Mouse (Mus musculus) activated CD4-positive, CD25-positive, alpha-beta regulatory T cell, adult 4 months (primary cell): Measurements from ENCODE around the gene Scaper. TPM values are rescaled to one million over a fixed set of nuclear protein-coding genes. Genes with fewer than 3 reads are reported as not detected.

ENCODE experiments used
- ATAC-seq: one replicate; pipeline ENCODE4 v1.8.0; 2017
- polyA plus RNA-seq, 2 experiments: library from polyadenylated mRNA; unstranded; fragments of 100-300 nt; shearing (Covaris generic); gene quantifications; one replicate each; pipeline ENCODE4 v1.2.1; 2017

Scaper gene
- polyA plus RNA-seq, 2 experiments from 2014 or later = 20.1 to 25.2 TPM

DNA sequence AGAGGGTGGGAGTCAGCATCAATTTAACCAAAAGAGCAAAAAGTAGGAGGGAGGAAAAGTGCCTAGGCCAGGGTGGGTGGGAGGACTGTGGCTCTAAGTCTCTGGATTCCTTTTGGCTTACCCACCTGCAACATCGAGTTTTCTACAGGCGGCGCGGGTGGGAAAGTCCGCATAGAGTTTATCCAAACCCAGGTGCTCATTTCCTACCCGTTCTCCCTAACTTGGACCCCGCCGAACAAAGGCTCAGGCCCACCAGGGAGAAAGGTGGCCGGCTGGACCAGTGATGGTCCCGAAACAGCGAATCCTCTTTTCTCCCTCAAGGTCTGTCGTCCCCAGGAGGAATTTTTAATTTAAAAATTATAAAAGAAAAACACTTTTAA is 397.5 kb downstream of the Scaper start:
- ATAC-seq = no peak

DNA sequence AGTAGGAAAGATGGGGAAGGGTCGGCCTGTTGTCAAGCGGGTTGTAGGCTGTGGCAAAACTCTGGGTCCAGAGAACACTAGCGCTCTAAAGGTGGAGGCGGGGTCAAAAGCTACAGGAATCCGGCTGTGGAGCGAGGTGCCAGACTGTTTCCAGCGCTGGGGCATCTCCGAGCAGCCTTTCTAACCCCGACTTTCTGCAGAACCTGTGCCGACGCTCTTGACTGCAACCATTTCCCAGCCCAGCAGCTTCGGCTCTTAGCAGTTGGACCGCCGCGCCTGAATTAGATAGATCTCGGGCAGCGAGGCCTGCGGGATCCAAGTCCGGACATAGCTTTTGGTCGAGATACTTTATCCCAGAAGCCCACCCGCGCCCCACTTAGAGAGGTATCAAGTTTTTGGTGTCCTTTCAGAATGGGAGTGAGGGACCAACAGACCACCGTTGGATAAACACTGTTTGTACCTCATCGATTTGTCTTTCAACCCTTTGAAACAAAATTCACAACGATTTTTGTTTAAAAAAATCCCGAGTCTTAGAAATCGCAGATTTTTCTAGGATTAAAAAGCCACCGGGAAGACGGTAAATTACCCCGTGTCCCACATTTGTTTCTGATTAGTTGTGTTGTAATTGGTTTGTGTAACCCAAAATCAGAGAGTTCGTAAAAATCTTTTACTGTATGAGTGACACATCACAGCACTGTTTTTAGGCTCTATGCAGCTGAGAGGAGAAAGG is 398.1 kb downstream of the Scaper start:
- ATAC-seq = no peak

DNA sequence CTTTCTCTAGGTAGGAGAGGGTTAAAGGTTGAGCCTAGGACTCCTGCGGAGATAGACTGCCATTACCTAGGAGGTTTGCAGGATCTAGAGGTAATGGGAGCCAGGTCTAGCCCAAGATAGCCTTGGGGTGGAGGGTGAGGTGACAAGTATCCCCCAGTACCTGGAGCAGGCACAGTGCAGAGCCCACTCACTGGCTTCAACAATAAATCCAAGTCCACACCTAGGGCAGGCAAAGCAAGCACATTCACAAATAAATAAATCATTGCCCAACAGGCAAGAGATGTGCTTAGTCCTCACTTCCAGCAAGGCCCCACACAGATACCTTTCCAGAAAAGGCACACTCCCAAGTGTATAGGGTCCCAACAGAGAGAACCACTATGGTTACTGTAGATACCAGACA is 398.9 kb downstream of the Scaper start:
- no peak for ATAC-seq

DNA sequence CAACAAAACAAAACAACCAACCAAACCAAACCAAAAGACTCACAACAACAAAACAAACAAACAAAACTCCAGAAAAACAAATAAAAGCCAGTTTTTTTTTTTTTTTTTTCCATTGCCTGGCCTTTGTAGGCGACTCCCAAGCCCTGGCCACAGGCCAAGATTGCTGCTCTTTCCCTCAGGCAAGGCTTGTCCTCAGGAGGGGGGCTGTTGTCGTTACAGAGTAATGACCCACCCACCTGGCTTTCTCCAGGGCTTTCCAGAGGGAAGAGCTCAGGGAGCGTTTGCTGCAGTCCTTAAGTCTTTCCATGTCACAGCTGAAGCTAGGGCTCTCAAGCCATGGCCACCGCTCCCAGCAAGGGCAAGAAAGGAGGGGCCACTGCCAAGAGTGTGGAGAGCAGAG is 399.5 kb downstream of the Scaper start, which contains the start of gene Isl2:
Gene Isl2 (plus strand): TSS at position 296 of the 400 bp plus-strand sequence.
- ATAC-seq = no peak

DNA sequence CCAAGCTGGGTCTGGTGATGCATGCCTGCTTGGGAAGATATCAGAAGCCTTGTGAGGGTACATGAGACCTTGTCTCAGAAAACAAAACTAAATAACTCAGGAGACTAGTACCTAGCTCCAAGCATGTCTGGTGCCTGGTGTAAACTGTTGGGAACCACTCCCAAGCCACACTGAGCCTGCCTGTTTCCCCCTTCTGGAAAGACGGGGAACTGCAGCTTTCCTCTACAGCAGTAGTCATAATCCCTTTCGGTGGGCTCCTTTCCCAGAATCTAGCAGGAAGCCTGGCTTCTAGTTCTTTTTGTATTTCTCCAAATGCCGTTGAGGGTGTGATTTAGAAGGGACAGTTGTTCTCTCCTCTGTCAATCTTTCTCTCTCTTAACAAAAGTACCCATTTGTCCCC is 402.0 kb downstream of the Scaper start:
- no peak for ATAC-seq

DNA sequence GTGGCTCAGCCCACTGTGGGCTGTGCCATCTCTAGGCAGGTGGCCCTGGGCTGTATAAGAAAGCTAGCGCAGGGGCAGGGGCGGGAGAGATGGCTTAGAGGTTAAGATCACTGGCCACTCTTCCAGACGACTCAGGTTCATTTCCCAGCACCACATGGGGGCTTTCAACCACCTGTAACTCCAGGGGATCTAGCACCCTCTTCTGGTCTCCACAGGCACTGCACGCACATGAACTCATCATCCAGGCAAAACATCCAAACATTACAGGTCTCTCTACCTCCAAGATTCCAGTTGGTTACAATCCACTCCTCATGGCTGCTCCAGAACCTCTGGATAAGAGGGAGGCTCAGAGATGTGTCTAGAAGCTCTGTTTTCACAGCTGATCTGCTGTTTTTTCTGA is 412.2 kb downstream of the Scaper start:
- no peak for ATAC-seq

DNA sequence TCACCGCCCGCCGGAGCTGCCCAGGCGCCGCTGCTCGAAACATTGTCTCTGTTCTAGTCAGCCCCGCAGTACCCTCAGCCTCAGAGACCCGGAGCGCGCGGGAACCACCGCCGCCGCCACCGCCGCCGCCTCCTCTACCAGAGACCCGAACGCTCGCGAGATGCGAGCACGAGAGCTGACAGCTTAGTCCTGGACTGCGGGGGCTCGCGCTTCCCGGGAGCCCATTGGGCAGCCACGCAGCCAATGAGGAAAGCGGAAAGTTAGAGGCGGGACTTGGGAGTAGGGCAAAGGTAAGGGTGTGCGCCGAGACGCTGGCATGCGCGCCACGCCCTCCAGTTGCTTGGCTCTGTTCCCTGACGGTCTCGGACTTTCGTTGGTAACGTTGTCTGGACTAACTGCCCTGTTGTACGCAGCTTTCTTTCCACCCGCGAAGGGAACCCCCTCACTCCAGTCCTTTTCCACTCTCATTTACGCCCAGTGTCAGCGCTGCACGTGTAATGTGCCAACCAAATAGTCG is 425.8 kb downstream of the Scaper start, which contains the start of gene Etfa:
Gene Etfa (minus strand): TSS at position 217 of the 517 bp plus-strand sequence.
- peak; percentile 99 for ATAC-seq

DNA sequence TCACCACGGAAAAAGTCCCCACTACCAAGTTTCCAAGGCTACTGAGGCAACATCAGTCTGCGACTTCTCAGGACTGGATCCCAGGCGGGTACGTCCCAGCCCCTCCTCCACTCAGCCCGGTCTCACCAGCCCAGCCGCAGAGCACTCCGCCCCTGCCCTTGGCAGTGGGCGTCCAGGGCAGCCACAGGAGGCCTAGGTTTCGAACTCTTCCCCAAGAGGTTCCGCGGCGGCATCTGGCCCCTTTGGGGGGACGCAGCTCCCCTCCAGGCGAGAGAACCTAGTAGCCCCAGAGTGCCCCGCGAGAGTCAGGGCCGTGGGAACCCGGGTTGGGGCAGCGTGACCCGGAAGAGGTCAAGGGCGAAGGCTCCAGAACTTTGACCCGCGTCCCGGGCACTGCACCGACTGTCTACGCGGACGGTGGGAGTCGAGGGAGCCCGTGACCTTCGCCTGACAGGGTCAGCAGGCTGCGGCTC is 426.4 kb downstream of the Scaper start:
- peak; percentile 26 for ATAC-seq

DNA sequence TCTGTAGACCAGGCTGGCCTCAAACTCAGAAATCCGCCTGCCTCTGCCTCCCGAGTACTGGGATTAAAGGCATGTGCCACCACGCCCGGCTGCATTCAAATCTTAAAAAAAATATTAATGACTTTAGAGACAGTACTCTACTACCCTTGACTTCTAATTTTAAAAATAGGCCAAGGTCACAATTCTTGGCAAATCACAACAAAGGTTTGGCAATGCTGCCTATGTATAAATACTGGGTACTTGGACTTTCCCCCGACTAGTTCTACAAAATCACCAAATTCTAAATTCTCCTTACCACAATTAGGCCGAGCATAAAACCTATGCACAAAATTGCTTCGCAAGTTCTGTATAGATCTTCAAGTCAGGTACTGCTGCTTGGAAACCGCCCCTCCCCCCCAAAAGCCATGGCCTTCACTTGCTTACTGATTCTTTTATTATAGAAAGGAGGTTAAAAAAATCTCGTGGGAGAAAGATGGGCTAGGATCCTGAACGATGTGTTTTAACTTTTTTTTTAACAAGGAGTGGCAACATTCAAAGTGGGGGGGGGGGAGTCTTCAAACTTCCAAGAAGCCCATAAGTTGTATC is 427.2 kb downstream of the Scaper start:
- no peak for ATAC-seq

DNA sequence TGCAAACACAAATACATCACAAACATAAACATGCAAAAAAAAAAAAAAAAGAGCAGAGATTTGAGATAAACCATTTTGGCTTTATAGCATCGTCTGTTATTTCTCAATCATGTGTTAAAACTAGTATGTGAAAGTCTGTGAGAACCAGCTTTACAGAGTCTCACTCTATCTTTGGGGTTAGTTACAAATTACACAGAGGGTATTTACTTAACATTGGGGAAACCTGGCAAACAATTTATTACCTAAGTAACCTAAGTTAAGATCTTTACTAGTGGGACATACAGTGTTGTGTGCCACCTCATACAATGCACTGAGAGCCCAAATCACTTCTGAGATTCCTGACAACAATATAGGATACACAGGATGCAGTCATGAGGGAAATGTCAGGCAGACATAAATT is 428.2 kb downstream of the Scaper start:
- no peak for ATAC-seq

DNA sequence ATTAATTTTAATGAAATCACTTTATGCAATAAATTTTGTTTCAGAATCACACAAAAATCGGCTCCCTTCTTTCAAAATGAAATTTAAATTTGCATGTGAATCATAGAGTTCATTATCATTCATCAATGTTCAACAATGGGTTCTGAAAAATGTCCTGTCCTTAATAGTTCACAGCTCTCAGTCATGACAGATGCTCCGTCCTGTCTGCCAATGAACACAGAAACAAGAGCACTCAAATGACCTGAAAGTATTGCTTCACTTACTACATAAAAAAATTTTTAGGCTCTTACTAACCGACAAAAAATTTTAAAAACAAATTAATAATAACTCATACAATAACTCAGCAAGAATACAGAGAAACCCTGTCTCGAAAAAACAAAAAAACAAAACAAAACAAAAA is 429.2 kb downstream of the Scaper start:
- no peak for ATAC-seq

DNA sequence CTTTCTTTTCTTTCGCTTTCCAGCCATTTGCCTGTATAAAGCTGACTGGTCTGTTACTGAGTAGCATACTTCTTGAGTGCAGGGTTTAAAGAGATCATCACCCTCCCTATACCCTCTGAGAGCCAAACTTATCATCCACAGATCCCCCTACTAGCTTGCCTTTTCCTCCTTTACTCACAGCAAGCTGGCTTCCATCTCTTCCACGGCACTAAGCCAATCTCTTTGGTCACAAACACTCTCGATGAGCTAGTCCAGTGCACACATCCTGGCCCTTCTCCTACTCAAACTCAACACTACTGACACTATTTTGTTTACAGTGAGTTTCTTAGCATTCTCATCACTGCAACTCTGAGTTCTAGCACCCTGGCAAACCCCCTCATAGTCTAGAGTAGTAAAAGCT is 430.0 kb downstream of the Scaper start:
- no peak for ATAC-seq

Other genes starting within 250 kb of the Scaper start
- gene 4930563M21Rik, start 72.4 kb upstream of the Scaper start, polyA plus RNA-seq = not detected
- gene Rcn2, start 103.7 kb upstream of the Scaper start, polyA plus RNA-seq = 10 to 100 TPM; 16.7 to 21.5 TPM
- 10 to 100 TPM; 37.9 to 40.7 TPM for gene Pstpip1, start 151.8 kb upstream of the Scaper start, polyA plus RNA-seq
- 10 to 100 TPM; 31.0 to 31.4 TPM for gene Tspan3, start 227.4 kb upstream of the Scaper start, polyA plus RNA-seq